Mouse (Mus musculus): Measurements from ENCODE around the gene Smim1.

- TF ChIP-seq ETS1 (IDR thresholded peaks at IDR 0.05; ENCODE audit: low read depth, low read length) (no peak), POLR2AphosphoS5 (IDR thresholded peaks at IDR 0.05; ENCODE audit: borderline replicate concordance, low read depth, low read length) (no peak)
Measured at GRCm38 (mm10) chr4:154055482-154055881, 29.5 kb upstream of the Smim1 start.
